Mouse (Mus musculus): ENCODE measurements at regions not wholly inside any gene's neighbourhood (a gene's known extent, or its start where the extent isn't known, plus 50 kb on each side); places are given as distances from the start of the nearest gene placed in this dataset.

DNA sequence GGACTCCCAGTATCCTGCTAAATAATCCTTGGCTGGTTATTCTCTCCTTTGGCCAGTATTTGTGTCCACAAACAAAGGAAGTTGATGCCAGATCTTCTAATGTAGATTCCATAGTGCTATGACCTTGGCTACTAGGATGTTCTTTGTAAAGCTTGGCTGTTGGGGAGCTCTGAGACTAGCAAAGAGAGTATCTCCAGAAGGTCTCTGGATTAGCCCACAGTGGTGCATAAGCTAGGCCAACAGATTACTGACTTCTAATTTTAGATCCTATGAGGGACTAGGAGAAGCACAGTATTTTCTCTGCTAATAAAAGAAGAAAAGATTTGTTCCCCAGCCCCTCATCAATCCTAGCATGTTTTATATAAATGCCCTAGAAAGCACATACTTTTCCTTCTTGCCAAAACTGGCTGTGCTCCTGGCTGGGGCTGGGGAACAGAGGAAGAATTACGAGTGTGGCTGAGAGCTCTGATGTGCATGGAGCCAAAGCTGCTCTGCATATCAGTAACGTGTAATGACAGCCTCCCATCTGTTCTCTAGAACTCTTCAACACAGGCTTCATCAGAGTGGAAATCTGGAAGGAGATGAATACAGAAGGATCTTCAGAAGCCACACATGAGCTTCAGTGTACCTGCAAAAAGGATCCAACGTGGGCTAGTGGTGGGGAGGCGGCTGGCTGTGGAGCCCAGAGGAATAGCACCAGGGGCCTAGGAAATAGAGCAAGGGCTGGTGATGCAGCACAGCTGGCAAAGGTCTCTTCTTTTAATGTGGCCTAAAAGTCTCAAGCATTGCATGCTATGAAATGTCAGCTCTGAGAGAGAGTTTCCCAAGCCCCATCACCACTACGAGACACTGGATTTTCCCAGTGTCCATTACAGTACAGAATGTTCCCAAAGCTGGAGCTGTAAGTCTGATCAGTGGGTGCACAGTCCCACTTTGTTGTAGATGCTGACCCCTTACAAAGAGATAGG lies 283.0 kb upstream of the Plxna2 start:
- DNase-seq (ENCODE audit: low spot score) = no peak

DNA sequence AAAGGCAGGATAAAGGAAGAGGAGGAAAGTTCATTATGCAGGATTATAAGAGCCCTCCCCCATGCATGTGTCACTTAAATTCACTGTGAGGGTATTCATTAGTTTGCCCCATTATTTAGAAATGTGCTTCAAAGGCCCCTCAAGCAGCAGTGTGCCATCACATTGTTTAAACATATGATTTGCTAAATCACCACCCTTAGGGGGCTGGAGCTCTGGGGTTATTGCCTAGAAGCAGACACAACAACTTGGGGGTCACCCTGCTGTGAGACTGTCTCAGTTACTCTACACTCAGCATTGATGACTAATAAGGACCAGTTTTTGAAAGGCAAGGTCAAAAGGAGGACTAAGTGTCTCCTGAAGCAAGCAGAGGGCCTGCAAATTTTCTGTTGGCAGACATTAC lies 285.4 kb upstream of the Plxna2 start:
- DNase-seq (ENCODE audit: low spot score) = no peak

DNA sequence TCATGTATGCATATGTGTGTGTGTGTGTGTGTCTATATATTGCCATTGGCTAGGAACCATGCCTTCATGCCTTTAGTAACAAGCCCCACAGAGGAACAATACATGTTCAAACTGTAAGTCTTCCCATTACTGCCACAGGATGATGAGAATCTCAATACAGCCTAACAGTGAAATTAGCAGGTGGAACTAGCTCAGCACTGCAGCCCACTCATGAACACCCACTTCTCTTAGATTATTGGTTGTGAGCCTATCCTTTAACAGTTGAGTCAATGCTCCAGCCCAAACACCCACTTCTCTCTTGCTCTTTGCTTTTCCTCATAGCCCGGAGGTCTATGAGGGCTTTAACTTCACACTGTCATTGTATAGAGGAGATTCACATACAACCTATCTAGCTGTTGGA lies 287.5 kb upstream of the Plxna2 start:
- DNase-seq (ENCODE audit: low spot score) = no peak

DNA sequence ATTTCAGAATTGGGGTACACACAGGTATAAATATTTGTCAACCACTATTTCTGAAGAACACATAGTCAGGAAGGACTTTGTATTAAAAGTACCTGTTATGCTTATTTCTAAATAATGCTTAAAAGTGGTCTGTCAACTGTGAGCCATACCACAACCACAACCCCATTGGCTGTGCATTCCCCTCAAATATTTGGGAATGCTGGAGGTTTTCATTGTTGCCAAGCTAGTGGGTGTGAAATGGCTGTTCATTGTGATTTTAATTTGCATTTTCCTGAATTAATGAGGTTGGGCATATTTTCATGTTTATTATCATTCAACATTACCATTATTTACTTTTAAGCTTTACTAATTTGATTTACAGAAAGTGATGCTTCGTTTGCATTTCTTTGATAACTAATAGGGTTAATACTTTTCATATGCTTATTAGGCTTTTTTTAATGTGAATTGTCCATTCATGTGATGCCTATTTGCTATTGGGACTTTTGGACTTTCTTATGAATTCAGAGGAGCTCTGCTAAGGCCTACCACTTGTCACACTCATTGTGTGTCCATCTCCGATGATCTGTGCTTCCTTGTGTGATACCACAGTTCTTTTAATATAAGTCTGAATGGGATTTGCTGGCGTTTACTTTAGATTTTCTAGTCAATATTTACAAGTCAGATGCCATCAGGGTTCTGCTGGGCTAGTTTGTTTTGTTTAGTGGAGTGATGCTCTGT lies 297.5 kb upstream of the Plxna2 start:
- no peak for DNase-seq (ENCODE audit: low spot score)

DNA sequence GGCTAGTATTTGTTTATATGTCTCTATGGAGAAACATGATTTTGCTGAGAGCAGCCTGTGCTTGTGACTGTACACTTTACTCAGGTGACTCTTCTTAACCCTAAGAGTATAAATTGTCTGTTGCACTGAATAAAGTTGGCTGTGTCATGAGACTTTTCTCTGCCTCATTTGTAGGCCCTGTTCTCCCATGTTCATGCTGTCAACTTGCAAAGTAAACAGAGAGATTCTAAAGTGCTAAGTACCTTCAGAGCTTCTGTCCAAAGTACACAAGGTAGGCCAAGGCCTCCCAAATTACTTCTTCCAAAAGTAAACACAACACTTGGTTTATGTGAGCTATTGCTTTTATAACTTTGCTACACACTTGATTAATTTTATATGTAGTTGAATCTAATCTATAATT lies 299.7 kb upstream of the Plxna2 start:
- no peak for DNase-seq (ENCODE audit: low spot score)

DNA sequence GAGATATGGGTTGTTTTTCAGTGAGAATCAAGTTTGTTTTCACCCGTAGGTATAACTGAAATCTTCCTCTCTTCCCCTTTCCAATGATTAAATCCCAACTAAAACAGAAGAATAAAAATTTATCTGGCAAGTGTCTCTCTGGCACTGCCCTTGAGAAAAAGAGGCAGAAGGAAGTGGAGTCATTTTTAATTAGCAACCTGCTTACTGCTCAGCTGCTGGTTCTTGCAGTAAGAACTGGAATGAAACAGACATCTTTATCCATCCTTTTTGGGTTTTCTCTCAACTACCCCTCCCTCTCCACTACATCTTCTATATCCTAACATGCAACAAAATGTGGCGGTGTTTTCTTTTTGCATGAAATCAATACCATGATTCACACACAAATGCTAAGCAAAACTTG lies 302.4 kb upstream of the Plxna2 start:
- no peak for DNase-seq (ENCODE audit: low spot score)

DNA sequence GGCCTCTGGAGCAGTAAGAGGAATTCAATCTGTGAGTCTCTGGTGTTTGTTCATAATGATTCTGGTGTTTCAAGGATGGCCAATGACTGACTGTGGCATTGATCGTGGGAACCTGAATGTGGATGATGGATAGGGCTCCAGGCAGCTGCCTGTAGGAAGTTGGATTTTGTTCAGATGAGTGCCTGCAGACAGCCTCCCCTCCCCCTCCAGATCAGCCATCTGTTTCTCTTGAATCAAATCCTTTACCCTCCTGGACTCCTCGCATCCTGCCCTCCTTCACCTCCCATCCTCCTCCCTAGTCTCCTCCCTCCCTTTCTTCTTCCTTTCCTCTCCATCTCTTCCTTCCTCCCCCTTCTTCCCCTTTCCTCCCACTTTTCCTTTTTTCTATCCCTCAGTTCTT lies 307.6 kb upstream of the Plxna2 start:
- no peak for DNase-seq (ENCODE audit: low spot score)

DNA sequence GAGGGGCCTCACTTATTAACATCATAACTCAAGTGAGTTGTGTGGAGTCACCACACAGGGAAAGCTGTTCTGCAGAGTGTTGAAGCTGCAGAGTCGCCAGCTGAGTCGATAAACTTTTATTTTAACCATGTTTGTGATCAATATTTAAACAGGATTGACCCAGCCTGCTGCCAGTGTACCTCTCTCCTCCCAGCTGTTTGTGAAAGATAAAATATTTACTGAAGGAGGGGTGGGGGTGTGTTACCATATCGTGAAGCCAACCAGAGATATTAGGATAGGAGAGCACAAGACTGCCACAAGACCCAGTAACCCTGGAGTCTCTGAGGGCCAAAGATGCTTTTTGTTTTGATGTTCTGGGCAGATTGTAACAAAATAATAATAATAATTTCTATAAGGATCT lies 309.4 kb upstream of the Plxna2 start:
- DNase-seq (ENCODE audit: low spot score) = no peak

DNA sequence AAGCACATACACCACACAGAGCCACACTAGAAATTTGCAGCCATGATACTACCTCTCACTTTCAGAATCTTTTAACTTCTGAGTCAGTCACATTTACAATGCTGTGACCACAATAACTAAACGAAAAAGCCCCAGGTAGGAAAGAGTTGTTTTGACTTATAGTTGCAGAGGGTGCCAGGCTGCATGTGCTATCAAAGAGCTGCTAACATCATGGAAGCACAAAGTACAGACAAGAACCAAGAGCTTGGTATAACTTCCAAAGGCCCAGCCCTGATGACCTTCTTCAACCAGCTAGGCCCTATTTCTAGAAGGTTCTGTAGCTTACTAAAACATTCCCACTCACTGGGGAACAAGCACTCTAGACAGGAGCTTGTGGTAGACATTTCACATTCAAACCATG lies 314.1 kb upstream of the Plxna2 start:
- no peak for DNase-seq (ENCODE audit: low spot score)

DNA sequence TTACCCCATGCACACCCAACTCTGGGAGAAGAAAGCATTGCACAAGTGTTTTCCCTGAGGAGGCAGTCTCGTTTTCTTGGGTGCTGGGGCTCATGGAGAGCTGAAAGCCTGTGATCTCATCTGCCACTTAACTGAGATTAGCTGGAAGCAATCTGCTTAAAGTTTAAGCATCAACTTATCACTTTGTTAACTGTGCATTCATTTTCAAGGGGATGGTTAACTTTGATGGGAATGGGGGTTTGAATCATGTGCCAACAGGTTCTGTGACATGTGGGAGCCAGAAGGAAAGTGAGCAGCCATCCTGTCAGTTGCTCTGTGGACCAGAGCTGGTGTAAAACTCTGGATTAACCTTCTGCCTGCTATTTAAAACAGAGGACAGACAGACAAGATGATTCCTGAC lies 315.2 kb upstream of the Plxna2 start:
- DNase-seq (ENCODE audit: low spot score) = no peak

DNA sequence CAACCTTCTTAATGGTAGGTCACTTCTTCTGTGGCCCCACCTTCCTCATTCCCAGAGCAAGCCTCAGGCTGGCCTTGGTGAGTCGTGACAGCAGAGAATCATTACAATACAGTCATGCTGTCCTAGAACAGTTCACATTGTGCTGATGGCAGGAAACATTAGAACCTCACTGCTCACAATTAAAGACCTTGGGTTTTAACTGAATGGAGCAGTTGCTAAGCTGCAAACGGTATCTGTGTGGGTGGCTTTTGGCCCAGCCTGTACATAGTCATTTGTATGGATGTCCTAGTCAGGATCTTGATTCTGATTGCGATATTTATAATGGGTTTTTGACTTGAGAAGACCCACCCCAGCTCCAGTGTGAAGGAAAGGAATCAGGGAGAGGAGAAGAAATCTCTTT lies 336.1 kb upstream of the Plxna2 start:
- DNase-seq (ENCODE audit: low spot score) = no peak

DNA sequence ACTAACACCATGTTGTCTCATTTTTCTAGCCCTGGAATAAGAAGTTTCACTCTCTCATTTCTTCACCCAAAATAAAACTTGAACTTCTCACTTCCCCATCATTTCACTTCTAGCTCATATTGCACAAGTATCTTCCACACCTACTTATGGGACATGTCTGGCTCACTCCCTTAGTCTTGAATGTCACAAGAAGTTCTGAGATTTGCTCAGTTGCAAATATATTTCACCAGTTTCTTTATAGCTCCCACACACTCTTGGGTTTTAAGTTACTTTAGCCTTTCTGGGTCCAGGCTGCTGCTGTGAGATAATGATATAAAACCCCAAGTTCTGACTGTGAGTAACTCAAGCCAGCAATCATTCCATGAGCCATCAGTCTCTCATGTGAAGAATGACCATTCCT lies 350.0 kb upstream of the Plxna2 start:
- DNase-seq (ENCODE audit: low spot score) = no peak

DNA sequence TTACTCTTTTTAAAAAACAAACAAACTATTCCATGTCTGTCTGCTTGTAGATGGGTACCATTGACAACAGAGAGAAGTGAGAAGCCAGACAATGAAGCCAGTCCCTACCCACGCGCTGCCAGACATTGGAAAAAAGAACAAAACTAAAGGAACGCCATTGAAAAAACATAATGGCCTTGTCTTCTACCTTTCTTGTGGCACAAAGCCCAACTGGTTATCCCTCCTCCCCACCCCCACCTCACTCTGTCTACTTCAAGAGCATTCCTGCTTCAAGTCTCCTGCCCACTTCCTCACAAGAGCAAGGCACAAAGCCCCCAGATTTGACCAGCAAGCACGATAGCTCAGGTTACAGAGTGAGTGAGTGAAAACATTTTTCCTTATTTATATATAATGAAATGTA lies 355.6 kb upstream of the Plxna2 start:
- no peak for DNase-seq (ENCODE audit: low spot score)

DNA sequence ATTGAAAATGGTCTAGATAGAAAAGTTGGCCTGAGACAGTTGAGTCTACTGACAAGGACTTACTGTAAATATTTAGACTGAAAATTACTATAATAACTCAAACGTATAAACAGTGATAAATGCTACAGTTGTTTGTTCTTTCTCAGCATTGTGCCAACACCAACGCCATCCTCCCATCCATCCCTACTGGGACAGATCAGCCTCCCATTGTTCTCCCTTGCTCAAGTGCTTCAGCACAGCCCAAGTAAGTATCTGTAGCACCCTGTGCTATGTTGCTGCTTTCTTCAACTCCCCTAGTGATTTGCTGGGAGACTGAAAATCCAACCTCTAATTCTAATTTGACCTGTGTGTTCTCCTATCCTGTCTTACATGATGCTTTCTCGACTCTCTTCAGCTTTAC lies 358.1 kb upstream of the Plxna2 start:
- DNase-seq (ENCODE audit: low spot score) = no peak

DNA sequence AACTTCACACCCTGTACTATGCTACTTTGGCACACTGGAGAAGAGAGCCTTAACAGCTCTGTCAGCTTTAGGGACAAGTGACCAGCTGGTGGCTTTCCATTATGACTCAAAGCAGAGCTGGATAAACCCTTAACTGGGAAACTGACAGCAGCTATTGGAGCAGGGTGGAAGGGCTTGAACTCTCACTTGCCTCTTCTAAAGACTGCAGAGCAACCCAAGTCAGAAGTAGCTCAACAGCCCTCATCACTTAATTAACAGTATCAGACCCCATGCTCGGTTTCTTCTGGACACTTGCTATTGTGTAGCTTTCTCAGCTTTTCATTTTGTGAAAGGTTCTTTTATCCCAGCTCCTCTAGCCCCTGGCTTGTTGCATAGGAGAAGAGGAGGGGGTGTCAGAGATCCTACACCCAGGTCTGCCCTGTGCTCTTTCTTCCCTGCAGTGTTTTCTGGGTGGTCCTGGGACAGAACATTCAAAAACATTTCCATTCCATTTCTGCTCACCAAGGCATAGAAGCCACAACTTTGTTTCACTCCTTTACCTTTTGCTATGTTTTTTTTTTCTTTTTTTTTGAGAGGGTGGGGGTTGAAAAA lies 373.1 kb upstream of the Plxna2 start:
- DNase-seq (ENCODE audit: low spot score) = no peak

DNA sequence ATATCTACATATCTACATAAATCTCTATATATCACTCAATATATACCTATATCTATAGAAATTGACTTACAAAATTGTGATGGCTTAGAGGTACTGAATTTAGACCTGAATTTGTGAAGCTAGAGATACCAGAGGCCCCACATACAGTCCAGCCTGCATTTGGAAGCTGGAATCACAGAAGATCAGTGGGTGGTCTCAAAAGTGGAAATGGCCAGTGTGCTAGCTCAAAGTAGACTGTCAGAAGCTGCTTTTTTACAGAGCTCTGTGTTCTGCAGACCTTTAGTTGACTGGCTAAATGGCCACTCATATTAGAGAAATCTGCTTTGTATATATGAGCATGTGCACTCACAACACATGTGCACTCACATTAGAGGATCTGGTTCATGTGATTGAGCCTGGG lies 376.9 kb upstream of the Plxna2 start:
- no peak for DNase-seq (ENCODE audit: low spot score)

DNA sequence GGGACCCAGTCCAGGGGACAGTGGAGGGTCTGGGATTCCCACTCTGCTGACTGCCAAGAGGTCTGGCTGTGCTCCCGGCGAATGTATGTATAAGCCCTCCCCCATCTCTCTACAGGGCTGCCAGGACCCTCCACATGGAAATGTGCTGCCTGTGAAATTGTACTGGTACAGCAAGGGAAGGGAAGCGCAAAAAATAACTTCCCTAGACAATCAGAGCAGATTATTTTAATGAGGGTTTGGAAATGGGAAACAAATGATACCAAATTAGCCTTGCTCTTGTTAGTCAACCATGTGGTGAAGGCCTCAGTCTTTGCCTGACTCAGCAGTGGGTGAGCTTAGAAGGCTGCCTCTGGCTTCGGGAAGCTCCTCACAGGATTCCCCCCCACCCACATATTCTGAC lies 386.8 kb upstream of the Plxna2 start:
- DNase-seq (ENCODE audit: low spot score) = no peak

DNA sequence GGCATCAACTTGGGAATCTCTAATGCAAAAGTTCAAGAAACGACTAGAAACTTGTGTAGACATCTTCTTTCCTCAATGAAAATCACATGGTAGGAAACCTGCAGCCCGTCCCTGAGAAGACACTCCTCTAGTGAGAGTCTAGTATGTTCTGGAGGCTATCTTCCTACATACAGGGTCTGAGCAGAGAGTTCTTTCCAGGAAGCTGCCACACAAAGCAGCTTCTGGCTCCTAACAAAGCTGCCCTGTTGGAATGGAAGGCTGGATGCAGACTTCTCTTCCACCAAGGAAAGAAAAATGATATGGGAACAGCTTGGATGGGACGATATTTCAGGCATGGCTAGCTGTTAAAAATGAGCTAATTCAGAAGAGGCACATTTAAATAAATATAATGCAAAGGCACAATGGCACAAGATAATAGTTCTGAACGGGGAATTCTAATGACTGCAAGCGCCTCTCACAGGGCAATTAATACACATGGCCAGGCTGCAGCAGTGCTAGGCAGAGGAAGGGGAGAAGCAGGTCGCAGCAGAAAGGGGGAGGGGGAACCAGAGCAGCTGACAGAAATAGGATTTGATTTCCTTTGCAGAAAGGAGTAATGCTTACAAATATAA lies 391.4 kb upstream of the Plxna2 start:
- no peak for DNase-seq (ENCODE audit: low spot score)

DNA sequence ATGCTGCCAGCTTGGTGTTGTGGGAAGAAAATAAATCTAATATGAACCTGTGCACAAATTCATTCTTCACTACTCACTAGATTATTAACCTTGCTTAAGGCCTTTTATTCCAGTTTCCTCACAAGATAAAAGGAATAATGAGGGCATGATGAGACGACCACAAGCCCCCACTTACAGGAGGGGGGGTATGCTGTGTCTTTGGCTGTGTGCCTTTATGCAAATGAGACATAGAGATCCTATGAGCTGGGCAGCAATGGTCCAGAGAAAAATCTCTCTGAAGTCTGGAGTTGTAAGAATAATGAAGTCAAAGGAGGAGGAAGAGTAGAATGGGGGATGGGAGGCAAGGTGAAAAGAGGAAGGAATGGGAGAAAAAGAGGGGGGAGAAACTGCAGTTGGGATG lies 392.2 kb upstream of the Plxna2 start:
- no peak for DNase-seq (ENCODE audit: low spot score)

DNA sequence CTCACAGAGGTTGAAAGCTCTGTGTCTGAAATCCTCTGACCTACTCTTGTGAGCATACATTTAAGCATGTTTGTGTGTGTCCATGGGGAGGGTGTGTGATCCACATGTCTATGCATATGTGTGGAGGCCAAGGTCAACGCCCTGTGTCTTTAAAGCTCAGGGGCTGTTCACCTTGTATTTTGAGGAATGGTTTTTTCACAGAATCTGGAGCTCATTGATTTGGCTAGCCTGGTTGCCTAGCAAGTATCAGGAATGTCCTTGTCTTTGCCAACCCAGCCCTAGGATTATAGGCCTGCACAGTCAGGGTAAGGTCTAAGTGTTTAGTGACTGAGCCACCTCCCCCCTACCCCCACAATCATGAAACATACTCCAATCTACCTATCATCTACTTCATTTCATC lies 394.0 kb upstream of the Plxna2 start:
- DNase-seq (ENCODE audit: low spot score) = no peak

DNA sequence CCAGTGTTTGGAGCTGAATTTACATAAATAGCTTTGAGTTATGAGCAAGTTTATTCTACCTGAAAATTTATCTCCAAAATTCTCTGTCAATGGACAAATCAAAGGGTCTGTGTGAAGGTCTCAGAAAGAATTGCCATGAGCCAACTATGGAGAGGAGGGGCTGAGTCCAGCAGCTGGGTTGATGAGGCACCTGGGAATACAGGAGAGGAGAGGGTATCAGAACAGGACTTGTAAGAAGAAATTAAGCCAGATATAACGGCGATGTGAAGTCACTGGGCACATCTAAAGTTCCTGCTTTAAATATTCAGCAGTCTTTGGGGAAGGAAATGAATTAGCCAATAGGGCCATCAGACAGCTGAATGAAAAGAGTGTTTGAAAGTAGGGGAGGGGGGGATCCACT lies 394.4 kb upstream of the Plxna2 start:
- DNase-seq (ENCODE audit: low spot score) = no peak

DNA sequence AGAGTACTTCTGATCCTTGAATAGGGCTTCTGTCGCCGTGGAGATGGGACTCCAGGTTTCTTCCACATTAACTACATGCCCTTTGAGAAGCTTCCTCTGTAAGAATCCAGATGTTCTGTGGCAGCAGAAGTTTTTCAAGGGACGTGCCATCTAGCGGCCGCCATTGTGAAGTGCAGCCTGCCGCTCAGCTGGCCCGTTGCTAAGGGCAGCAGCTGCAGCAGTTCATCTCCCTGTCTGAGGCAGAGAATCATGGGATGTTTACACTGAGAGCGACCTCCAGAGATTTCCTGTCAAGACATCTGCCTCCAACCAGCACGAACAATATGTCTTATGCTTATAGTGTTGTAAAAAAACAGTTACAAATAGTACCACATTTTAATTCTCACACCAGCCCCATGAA lies 395.0 kb upstream of the Plxna2 start:
- peak; percentile 4 for DNase-seq (ENCODE audit: low spot score)
